Mouse (Mus musculus) heart, postnatal 0 days (tissue): ENCODE data around the gene Rragd.

Experiments
- CTCF ChIP-seq: IDR thresholded peaks from 2 replicates; pipeline ENCODE4 v1.5.1; 2016; ENCODE audit warnings: antibody characterized with exemption, control low read depth, low read depth
- EP300 ChIP-seq: IDR thresholded peaks from 2 replicates; pipeline ENCODE4 v1.6.1; 2016; ENCODE audit warnings: antibody characterized with exemption, low read depth

DNA sequence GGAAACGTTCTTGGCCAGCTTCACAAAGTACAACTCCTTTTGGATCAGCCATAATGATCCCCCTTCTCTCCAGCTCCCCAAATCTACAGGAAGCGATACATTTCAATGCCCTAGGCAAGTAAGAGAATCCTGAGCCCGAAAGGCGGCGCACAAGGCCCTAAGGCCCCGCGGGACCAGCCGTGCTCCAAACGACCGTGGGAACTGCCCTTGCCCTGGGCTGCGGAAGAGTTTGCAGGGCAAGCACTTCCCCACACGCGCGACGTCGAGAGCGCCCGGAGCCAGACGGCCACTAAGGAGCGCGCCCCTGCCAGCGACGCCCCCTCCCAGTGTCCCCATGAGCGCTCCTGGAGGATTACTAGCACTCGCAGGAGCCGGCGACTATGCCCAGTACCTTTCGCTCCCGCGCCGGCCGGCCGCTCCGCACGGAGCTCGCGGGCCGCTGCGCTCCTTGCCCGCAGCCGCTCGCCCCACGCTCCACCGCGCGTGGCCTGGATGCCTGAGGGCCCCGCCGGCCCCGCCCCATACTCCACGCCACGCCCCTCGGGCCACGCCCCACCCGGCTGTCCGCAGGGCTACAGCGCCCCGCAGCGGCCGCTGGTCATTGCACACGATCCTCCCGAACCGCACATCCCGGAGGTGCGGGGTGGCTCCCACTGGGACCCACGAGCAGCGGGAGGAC, 32.3 kb upstream of the Rragd start, which contains the start of gene Ankrd6:
- TF ChIP-seq CTCF (peak; percentile 82), EP300 (no peak)
